Mouse (Mus musculus): ENCODE measurements at regions not wholly inside any gene's neighbourhood (a gene's known extent, or its start where the extent isn't known, plus 50 kb on each side); places are given as distances from the start of the nearest gene placed in this dataset.

GRCm38 (mm10) chr12:49514616-49515015, 129.6 kb downstream of the Gm43517 start:
- no peak for TF ChIP-seq CTCF (IDR thresholded peaks at IDR 0.05; ENCODE audit: extremely low read depth, insufficient read depth, low read length)
- TF ChIP-seq POLR2A (IDR thresholded peaks at IDR 0.05; ENCODE audit: extremely low read depth, insufficient read depth, low read length) = no peak
